Mouse (Mus musculus) forebrain, embryonic 15.5 days (tissue): ENCODE measurements at regions not wholly inside any gene's neighbourhood (a gene's known extent, or its start where the extent isn't known, plus 50 kb on each side); places are given as distances from the start of the nearest gene placed in this dataset.

Experiments used
- ATAC-seq: fragments of 200-750 bp; cut with Nextera tagmentation; replicated peaks from 2 replicates; pipeline ENCODE4 v1.8.0; 2017; ENCODE audit warnings: mild to moderate bottlenecking, moderate TSS enrichment, moderate library complexity
- H3K27ac ChIP-seq: fragments of 300-500 bp; sonication (generic); replicated peaks from 2 replicates; pipeline ENCODE4 v1.5.1; 2015; ENCODE audit warnings: mild to moderate bottlenecking, inconsistent platforms
- H3K27me3 ChIP-seq: fragments of 300-500 bp; sonication (generic); 2 replicates; pipeline ENCODE4 v1.6.1; 2015; ENCODE audit warnings: inconsistent platforms
- H3K36me3 ChIP-seq: fragments of 300-500 bp; sonication (generic); 2 replicates; pipeline ENCODE4 v1.6.1; 2015; ENCODE audit warnings: mild to moderate bottlenecking, inconsistent platforms
- H3K4me1 ChIP-seq: fragments of 300-500 bp; sonication (generic); 2 replicates; pipeline ENCODE4 v1.6.1; 2015; ENCODE audit warnings: inconsistent platforms
- H3K4me2 ChIP-seq: fragments of 300-500 bp; sonication (generic); replicated peaks from 2 replicates; pipeline ENCODE4 v1.6.1; 2015; ENCODE audit warnings: mild to moderate bottlenecking, inconsistent platforms
- H3K4me3 ChIP-seq: fragments of 300-500 bp; sonication (generic); 2 replicates; pipeline ENCODE4 v1.5.1; 2015; ENCODE audit warnings: mild to moderate bottlenecking, inconsistent platforms
- H3K9ac ChIP-seq: fragments of 300-500 bp; sonication (generic); replicated peaks from 2 replicates; pipeline ENCODE4 v1.6.1; 2015; ENCODE audit warnings: mild to moderate bottlenecking, inconsistent platforms
- H3K9me3 ChIP-seq: fragments of 300-500 bp; sonication (generic); 2 replicates; pipeline ENCODE4 v1.6.1; 2016; ENCODE audit warnings: inconsistent platforms
- WGBS: fragments of 180-500 bp; shearing (Covaris S2); methylation state at CpG from one replicate; pipeline ENCODE4 v1.1.7; 2015; ENCODE audit warnings: mixed read lengths; 5-methylcytosine and 5-hydroxymethylcytosine counted together

DNA sequence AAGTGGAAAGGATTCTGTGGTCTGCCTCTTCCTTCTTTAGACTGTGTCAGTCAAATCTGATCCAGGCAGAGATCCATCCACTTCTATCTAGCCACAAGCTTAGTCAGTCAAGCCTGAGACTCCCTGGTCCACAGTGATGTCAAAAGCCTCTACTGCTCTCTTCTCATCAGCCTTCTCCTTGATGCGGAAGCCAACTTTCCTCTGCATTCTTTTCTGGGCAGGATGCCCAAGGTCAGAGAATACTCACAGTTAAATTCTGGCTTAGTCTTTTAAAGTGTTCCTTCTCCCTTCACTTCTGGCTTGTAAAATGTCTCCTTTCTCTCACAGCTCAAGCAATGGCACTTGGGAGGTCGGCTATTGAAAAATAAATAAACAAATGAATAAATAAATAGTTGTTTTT is 183.2 kb downstream of the Atp23 start:
- Histone ChIP-seq H3K4me2 (no peak overlapping the region), H3K4me1 (no peaks in the 10 kb centered on the region), H3K27ac (no peak overlapping the region), H3K36me3 (no peaks in the 10 kb centered on the region), H3K27me3 (no peaks in the 10 kb centered on the region), H3K9me3 (no peaks in the 10 kb centered on the region), H3K4me3 (no peak overlapping the region), H3K9ac (no peak overlapping the region)
- no peak for ATAC-seq
- 61% methylated on average over 2 of the region's 2 CpGs for WGBS

DNA sequence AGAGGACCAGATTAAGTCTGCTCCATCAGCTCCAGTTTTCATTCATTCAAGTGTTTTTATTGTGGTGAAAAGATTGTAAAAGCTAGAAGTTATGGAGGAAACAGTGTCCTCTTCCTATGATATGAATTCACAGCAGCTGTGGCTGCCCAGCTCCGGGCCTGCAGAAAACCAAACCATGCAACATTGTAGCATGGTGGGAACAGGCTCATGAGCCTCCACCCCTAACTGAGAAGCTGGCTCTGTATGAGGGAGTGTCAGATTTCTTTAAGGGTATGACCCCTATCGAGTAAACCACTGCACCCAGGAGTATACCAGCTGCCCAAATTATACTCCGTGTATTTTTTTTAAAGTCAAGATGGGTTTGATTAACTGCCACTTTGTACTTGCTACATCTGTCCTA is 189.4 kb downstream of the Atp23 start:
- Histone ChIP-seq H3K27me3 (no peaks in the 10 kb centered on the region), H3K27ac (no peak overlapping the region), H3K4me1 (peaks cover 12% of the 10 kb centered on the region), H3K9me3 (no peaks in the 10 kb centered on the region), H3K36me3 (no peaks in the 10 kb centered on the region), H3K9ac (no peak overlapping the region), H3K4me2 (no peak overlapping the region), H3K4me3 (no peak overlapping the region)
- 68% methylated on average over 3 of the region's 3 CpGs for WGBS
- no peak for ATAC-seq

DNA sequence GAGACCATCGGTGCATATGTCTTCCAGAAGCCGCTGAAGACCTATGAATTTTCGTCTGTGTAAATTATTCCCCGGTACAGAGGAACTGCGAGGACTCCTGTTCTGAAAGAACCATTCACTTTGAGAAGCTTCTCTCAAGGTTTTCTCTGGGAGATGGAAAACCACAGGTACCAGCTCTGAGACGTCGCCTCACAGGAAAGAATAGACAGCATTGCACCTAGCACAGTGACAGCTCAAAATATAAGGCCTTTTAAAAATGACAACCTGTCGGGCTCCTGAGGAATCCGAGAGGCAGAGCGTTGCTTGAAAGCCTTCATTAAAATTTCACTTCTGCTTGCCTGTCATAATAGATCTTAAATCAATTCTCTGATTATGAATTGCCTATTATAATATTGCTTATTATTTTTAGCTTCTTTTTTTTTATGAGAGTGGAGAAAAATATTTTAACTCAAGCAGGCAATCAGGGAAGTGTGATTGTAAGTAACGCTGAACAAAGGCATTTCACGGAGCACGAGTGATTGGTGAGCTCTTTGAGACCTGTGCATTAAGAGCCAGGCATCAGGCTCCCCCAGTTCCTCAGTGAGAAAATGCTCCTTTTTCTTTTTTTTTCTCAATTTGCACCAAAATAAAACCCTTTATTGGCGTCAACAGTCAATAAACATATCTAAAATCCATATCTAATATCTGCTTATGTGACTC is 191.8 kb downstream of the Atp23 start:
- H3K9ac ChIP-seq, result no peak overlapping the region
- peaks cover 12% of the 10 kb centered on the region for H3K4me1 ChIP-seq
- no peaks in the 10 kb centered on the region for H3K36me3 ChIP-seq
- ATAC-seq, result peak; percentile 46; the same call in 1 of the 2 replicates
- H3K4me3 ChIP-seq, result no peak overlapping the region
- H3K4me2 ChIP-seq, result no peak overlapping the region
- WGBS, result 54% methylated on average over 14 of the region's 14 CpGs
- peak overlapping the region; percentile 57 for H3K27ac ChIP-seq
- no peaks in the 10 kb centered on the region for H3K9me3 ChIP-seq
- no peaks in the 10 kb centered on the region for H3K27me3 ChIP-seq

DNA sequence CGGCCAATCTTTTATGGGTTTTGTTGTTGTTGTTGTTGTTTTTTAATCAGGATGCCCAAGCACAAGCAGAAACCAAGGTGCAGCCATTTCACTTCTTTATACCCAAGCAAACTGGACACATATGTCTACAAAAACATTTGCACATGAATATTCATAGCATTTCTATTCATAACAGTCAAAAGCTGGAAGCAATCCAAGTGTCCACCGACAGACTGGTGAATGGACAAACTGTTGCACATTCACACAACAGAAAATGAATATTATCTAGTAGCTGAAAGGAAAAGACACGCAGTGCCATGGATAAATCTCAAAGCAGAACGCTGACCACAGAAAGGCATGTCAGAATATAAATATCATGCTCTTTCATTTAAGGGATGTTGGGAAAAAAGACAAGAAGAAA is 192.4 kb downstream of the Atp23 start:
- no peak overlapping the region for H3K4me3 ChIP-seq
- H3K27ac ChIP-seq, result peak overlapping the region; percentile 57
- H3K9ac ChIP-seq, result no peak overlapping the region
- ATAC-seq, result no peak
- H3K9me3 ChIP-seq, result no peaks in the 10 kb centered on the region
- H3K27me3 ChIP-seq, result no peaks in the 10 kb centered on the region
- peaks cover 12% of the 10 kb centered on the region for H3K4me1 ChIP-seq
- no peaks in the 10 kb centered on the region for H3K36me3 ChIP-seq
- H3K4me2 ChIP-seq, result no peak overlapping the region; the same call in 1 of the 2 replicates
- WGBS, result 15% methylated on average over 4 of the region's 4 CpGs

DNA sequence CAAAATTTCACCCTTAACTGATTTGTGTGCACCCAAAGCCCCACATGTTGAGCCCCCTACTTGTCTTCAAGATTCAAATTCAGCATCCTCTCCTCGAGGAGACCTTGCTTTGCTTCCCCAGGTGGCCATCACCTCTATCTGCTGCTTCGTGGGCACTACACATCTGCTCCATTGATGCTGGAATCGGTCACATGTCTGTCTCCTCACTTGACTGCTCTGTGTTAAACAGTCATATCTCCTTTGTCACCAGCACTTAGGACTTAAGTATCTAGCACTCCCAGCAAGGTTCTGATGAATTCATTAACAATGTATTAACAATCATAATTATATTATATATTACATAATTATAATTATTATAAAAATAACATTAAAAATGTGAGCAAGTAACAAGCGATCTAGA is 192.9 kb downstream of the Atp23 start:
- H3K9ac ChIP-seq, result no peak overlapping the region
- WGBS, result 62% methylated on average over 4 of the region's 4 CpGs
- H3K27me3 ChIP-seq, result no peaks in the 10 kb centered on the region
- H3K4me3 ChIP-seq, result no peak overlapping the region
- no peaks in the 10 kb centered on the region for H3K9me3 ChIP-seq
- H3K4me2 ChIP-seq, result no peak overlapping the region
- peaks cover 12% of the 10 kb centered on the region for H3K4me1 ChIP-seq
- H3K27ac ChIP-seq, result 0 out of 2 replicates have a peak overlapping the region, but pooled peaks have one; percentile 57
- ATAC-seq, result peak; percentile 60; the same call in 1 of the 2 replicates
- no peaks in the 10 kb centered on the region for H3K36me3 ChIP-seq

DNA sequence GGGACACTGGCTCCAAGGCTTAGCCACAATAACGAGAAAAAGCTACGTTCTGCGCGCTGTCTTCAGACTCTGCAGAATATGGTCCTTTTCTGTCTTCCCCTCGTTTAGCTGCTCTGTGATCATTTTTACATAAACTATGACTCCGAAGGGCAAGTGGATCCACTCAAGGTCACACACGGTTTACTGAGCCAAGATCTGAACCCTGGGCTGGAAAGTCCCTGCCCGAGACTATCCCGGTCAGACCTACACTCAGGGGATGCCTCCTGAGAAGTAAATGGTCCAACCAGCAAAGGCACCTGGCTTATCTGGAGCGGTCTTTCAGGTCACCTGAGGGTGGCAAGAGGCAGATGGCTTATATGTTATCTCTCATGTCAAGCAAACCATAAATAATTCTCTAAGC is 204.1 kb downstream of the Atp23 start:
- Histone ChIP-seq H3K4me3 (no peak overlapping the region), H3K27ac (no peak overlapping the region), H3K27me3 (no peaks in the 10 kb centered on the region), H3K4me1 (no peaks in the 10 kb centered on the region), H3K36me3 (no peaks in the 10 kb centered on the region), H3K9me3 (no peaks in the 10 kb centered on the region), H3K4me2 (no peak overlapping the region), H3K9ac (no peak overlapping the region)
- WGBS, result 89% methylated on average over 10 of the region's 10 CpGs
- ATAC-seq, result no peak

DNA sequence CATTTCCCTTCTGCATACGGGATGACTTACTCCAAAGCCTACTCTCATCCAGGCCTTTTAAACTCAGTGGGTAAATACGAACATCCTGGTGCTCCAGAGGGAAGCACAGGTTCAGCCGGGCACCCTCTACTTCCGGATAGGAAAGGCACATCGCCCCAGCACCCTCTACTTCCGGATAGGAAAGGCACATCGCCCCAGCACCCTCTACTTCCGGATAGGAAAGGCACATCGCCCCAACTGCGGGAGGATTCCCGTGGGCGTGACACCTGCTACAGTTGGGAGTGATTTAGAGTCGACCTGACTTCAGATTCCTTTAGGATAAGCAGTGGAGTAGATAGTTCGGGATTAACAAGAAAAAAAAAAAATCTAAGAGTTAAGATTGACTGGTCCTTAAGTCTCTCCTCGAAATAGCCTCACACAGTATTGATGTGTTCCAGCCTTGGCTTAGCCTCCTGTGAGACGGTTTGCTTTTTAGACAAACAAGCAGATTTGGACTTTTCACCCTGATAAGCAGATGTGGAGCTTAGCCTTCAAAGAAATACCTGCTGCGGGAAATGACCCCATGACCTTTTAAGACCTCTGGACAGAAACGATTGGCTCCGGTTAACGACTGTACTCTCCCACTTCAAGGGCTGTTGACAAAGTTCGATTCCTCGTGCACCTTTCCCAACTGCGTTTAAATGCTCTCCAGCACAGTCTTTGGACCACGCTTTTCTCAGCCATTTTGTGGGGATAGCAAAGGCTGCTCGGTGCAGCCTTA is 210.1 kb downstream of the Atp23 start:
- Histone ChIP-seq H3K27ac (no peak overlapping the region), H3K27me3 (no peaks in the 10 kb centered on the region)
- 59% methylated on average over 25 of the region's 25 CpGs for WGBS

DNA sequence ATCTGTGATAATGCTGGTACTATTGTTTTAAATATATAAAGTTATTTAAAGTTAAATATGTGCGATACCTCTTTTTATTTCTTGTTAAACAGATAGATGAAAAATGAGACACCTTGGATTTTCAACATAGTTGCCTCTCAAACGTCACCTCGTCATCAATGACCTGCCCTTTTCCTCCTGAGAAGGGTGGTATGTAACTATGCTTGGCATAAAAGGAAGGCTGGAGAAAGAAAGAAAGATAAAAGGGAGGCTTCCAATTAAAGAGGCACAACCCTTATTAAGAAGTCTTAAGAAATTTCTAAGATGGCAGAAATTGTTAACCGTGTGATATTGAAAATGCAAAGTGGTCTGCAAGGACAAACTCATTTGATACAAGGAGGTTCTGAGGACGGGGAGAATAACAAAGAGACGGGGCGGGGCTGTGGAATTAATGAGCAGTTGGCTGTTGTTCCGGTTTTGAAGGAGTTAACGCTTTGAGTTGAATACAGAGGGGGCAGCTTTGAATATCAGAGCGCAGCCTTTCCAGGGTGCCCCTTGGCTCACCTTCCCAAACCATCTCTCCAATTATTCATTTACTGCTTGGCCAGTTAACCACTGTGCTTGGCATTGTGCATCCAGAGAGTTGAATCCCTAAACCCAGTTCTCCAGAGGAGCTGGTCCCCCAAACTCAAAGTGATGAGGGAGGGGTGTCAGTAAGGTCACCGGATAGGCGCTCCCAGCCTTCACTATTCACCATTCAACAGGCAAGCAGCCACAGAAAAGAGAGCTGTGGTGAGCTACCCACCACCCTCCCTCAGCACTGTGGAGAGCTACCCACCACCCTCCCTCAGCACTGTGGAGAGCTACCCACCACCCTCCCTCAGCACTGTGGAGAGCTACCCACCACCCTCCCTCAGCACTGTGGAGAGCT is 220.6 kb downstream of the Atp23 start:
- 0 out of 2 replicates have a peak overlapping the region, but pooled peaks have one; percentile 4 for H3K27ac ChIP-seq
- peak; percentile 58; the same call in 1 of the 2 replicates for ATAC-seq
- WGBS, result 4% methylated on average over 12 of the region's 12 CpGs
- H3K4me1 ChIP-seq, result peaks cover 14% of the 10 kb centered on the region
- no peaks in the 10 kb centered on the region for H3K36me3 ChIP-seq
- H3K9me3 ChIP-seq, result no peaks in the 10 kb centered on the region
- H3K4me2 ChIP-seq, result peak overlapping the region; percentile 15
- H3K4me3 ChIP-seq, result no peak overlapping the region
- no peak overlapping the region for H3K9ac ChIP-seq
- no peaks in the 10 kb centered on the region for H3K27me3 ChIP-seq

More for the DNA sequence above, 210.1 kb downstream of the Atp23 start:
- Histone ChIP-seq H3K36me3 (no peaks in the 10 kb centered on the region), H3K9ac (no peak overlapping the region), H3K4me1 (no peaks in the 10 kb centered on the region), H3K9me3 (no peaks in the 10 kb centered on the region), H3K4me3 (no peak overlapping the region), H3K4me2 (no peak overlapping the region)
- no peak for ATAC-seq

DNA sequence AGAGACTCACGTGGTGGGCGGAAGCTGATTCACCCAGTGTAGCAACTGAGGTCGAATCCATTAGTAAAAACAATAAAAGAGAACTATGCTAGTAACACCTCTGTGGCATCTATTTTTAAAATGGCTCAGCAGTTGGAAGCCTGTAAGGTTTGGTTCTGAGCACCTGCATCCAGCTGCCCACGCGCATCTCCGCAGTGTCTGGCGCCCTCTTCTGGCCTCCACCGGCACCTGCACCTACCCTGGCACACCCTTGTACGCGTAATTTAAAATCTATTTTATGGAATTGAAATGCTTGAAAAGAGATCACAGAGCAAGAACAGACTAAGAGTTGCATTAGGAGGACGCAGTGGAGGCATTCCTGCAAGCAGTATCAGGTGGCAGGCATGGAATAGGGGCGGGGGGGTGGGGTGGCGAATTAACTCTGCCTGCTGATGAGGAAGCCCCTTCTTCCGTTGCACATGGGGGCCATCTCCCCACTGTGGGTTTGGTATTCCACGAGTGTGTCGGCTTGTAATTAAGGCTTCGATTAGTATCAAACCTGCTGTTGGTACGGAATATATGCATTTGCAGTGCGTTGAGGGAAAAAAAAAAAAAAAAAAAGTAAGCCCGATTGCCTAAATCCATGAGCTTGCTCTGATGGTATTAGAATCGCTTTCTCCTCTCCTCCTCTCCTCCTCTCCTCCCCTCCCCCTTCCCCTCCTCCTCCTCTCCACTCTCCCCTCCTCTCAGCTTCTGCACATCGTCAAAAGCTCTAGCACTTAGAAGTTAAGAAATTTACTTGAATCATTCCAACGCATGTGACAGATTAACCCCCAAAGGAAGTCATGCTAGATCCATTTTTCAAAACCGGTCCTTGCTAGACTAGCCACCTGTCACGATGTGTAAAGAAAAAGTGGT is 221.7 kb downstream of the Atp23 start:
- H3K4me3 ChIP-seq, result peak overlapping the region; percentile 22
- H3K27me3 ChIP-seq, result no peaks in the 10 kb centered on the region
- peaks cover 14% of the 10 kb centered on the region for H3K4me1 ChIP-seq
- H3K9ac ChIP-seq, result no peak overlapping the region; the same call in 1 of the 2 replicates
- no peak overlapping the region for H3K27ac ChIP-seq
- no peaks in the 10 kb centered on the region for H3K36me3 ChIP-seq
- H3K4me2 ChIP-seq, result peak overlapping the region; percentile 43
- peak; percentile 64; the same call in 1 of the 2 replicates for ATAC-seq
- no peaks in the 10 kb centered on the region for H3K9me3 ChIP-seq
- WGBS, result 21% methylated on average over 25 of the region's 25 CpGs

DNA sequence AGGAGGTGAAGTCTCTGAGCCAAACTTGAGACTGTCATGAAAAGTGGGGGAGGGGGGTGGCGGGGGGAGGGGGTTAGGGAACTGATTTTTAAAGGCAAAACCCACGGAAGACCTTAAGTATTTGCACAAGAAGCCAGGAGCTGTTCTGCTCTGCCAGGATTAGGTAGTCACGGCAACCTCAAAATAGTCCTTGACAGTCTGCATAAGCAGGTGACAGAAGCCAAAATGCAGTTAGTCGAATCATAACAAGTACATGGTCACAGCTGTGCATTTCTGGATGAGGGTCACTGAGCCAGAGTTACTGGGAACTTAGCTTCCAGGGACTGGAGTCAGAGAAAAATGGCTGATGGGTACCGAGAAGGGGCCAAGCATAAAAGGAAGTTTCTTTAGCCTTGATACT is 227.7 kb downstream of the Atp23 start:
- Histone ChIP-seq H3K4me1 (peaks cover 3% of the 10 kb centered on the region; the same call in 1 of the 2 replicates), H3K36me3 (no peaks in the 10 kb centered on the region), H3K4me3 (no peak overlapping the region), H3K27ac (no peak overlapping the region), H3K4me2 (no peak overlapping the region), H3K9ac (no peak overlapping the region), H3K27me3 (no peaks in the 10 kb centered on the region), H3K9me3 (no peaks in the 10 kb centered on the region)
- WGBS, result 40% methylated on average over 5 of the region's 5 CpGs
- no peak for ATAC-seq

DNA sequence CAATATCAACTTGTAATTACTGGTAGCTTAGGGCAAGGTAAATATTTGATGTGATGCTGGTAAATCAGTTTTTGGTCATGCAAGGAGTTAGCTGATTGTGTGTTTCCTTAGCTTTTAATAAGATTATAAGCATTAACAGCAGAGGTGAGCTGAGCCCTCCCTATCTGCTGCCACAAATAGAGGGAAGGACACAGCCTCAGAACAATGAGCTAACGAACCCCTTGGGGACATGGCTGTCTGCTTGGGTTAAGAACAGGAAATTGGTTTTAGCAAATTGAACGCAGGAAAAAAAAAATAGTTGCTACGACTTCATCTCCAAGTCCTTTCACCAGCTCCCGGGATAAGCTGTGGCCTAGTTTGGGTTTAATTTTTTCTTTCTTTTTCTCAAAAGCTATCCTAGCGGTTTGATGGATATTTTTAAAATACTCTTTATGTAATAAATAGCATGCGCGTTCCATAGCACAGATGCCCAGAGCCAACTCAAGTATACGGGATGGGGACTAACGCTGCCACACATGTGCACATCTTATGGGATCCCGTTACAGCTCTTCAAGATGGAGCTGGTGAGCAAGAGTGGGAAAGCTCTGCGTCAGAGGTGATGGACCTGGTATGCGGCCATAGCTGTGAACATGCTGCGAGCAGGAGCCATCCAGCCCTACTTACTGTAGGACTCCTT is 236.6 kb downstream of the Atp23 start:
- no peak for ATAC-seq
- no peak overlapping the region for H3K27ac ChIP-seq
- H3K4me1 ChIP-seq, result no peaks in the 10 kb centered on the region
- H3K9me3 ChIP-seq, result no peaks in the 10 kb centered on the region
- WGBS, result 72% methylated on average over 13 of the region's 13 CpGs
- H3K4me2 ChIP-seq, result no peak overlapping the region
- no peak overlapping the region for H3K4me3 ChIP-seq
- H3K36me3 ChIP-seq, result no peaks in the 10 kb centered on the region
- no peak overlapping the region for H3K9ac ChIP-seq
- H3K27me3 ChIP-seq, result no peaks in the 10 kb centered on the region
